Mouse (Mus musculus): ENCODE measurements around the gene Zfp827. TPM values are rescaled to one million over a fixed set of nuclear protein-coding genes. Genes with fewer than 3 reads are reported as not detected.

The Zfp827 gene
- total RNA-seq, 2 experiments from 2014 or later: 18.4 to 20.2 TPM

- DNase-seq: no peak
- intact Hi-C loops (cut with DNase I): no loop called here
Measured at GRCm38 (mm10) chr8:79149880-79150279, 121.6 kb downstream of the Zfp827 start.

- intact Hi-C loops (cut with DNase I): no loop called here
- DNase-seq: no peak
Measured at GRCm38 (mm10) chr8:79150544-79151192, 122.4 kb downstream of the Zfp827 start.

DNA sequence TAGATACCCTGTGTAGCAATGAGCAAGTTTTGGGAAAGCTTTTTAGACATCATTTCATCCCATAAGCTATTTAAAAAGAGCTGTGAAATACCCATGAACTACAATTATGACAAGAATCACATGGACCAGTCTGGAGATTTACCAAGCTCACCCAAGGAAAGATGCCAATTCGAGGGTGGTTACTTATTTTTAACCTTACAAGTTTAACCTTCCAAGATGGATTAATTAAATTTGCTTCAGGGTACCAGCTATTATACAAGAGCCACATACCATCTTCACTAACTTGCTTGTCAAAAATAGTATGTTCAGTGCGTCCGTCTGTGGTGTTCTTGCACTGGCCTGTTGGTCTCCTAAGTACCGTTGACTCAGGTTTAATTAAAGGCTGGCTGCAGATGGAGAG is 123.4 kb downstream of the Zfp827 start:
- intact Hi-C loops (cut with DNase I): no loop called here
- DNase-seq: no peak

GRCm38 (mm10) chr8:79153201-79153600 is 125.0 kb downstream of the Zfp827 start:
- no peak for DNase-seq
- intact Hi-C loops (cut with DNase I): no loop called here

- intact Hi-C loops (cut with DNase I): no loop called here
- no peak for DNase-seq
Measured at GRCm38 (mm10) chr8:79153637-79154036, 125.4 kb downstream of the Zfp827 start.

DNA sequence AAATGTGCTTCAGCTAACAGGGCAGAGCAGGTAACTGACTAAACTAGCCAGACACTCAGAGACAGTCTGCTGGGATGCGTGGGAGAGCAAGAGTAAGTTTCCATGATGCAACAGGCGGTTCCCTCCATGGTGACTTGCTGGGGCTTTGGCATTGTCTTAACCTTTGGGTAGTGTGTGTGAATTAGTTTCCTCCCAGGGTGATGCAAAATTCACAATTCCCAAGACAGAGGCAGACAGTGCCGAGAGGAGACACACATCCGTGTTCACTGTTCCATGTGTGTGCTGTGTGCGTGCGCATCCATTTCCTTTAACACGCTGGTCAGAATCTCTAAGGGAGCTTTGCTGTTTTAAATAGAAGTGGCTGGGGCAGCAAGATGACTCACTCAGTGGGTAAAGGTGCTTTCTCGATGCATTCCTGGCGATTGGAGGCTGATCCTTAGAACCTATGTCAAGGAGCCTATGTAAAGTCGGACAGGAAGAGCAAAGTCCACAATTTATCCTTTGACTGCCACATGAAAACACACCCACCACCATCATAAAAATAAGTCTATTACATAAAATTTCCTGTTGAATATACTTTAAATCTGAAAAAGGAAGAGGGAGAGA is 127.4 kb downstream of the Zfp827 start:
- no peak for DNase-seq
- intact Hi-C loops (cut with DNase I): no loop called here

GRCm38 (mm10) chr8:79157366-79157765 is 129.1 kb downstream of the Zfp827 start:
- intact Hi-C loops (cut with DNase I): no loop called here
- no peak for DNase-seq

DNA sequence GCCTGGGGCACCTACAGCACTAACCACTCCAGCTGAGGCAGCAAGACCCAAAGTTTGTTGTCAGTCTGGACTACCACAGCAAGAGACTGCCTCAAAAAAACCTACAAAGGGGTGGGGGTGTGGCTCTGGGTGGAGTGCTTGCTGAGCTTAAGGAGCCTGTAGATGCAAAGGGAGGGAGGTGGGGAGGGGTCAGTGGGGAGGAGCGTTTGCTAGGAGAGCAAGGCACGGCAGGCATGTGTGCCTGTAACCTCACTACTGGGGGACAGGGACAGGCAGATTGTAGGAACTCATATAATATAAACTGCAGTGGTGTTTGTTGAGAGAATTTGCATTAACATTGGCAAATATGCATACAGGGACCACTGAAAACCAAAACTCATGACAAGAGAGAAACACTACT is 130.1 kb downstream of the Zfp827 start:
- intact Hi-C loops (cut with DNase I): no loop called here
- no peak for DNase-seq

GRCm38 (mm10) chr8:79159397-79159796 is 131.2 kb downstream of the Zfp827 start:
- intact Hi-C loops (cut with DNase I): no loop called here
- DNase-seq: no peak

GRCm38 (mm10) chr8:79160302-79160701 is 132.1 kb downstream of the Zfp827 start:
- DNase-seq: no peak
- intact Hi-C loops (cut with DNase I): no loop called here

- intact Hi-C loops (cut with DNase I): no loop called here
- no peak for DNase-seq
Measured at GRCm38 (mm10) chr8:79161172-79161778, 133.0 kb downstream of the Zfp827 start.

DNA sequence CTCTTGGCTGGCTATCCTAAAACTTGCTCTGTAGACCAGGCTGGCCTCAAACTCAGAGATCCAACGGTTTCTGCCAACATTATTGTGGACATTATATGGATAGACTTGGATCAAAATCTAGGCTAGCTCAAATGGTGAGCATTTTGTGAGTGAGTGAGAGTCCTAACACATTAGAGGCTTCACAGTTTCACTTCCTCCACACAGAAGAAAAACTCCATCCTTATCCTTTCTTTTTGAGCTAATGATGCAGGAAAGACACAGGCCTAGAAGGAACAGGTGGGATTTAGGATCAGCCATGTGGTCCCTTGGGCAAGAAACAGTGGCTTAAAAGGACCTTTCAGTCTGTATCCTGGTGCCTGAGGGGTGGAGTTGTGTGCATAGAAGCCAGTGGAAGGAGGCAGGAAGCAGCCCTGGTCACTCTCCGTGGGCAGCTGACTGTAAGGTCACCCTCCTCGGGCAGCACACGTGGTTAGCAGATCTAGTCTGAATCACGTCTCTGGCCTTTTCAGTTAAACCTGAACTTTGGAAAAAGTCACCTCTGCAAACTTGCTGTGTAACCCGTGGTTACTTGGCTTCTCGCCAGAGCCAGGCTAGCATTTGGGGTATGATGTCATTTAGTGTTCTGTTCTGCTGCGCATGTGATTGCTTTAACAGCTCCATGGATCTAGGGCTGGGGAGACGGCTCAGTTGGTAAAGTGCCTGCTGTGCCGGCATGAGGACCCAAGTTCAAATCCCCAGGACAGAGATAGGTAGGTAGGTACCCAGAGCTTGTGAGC is 134.5 kb downstream of the Zfp827 start:
- DNase-seq: peak; percentile 69 to 78
- intact Hi-C loops (cut with DNase I): no loop called here

DNA sequence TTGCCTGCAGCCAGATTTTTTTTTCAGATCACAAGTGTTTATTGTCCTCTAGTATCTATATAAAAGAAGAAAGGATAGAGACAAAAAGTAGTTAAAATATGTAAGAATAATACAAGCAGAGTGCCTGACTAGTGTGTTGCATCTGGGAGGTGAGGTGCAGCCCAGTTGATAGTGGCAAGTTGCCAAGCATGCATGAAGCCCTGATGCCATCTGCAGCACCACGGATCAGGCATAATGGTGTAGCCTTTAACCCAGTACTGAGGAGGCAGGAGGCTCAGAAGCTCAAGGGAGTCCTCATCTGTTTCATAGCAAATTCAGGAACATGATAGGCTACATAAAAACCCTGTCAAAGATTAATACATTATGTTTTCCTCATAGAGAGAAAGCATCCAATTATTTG is 136.1 kb downstream of the Zfp827 start:
- DNase-seq: no peak
- intact Hi-C loops (cut with DNase I): no loop called here

GRCm38 (mm10) chr8:79165276-79165675 is 137.0 kb downstream of the Zfp827 start:
- DNase-seq: no peak
- intact Hi-C loops (cut with DNase I): no loop called here

DNA sequence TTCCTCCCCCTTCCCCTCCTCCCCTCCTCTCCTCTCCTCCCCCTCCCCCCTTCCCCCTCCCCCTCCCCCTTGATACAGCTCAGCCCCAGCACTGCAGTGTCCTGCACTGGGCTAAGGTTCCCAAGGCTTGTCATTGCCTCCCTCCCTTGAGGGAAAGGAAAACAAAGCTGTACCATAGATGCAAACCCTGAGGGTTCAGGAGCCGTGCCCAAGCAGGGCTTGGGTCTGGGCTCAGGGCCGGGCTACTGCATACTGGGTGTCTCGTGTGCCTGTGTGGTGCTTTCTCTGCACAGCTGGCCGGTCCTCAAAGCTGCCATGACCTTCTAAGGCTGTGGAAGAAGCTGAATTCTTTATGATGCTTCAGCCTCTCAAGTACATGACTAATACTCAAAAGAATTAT is 145.4 kb downstream of the Zfp827 start:
- intact Hi-C loops (cut with DNase I): no loop called here
- DNase-seq: no peak

DNA sequence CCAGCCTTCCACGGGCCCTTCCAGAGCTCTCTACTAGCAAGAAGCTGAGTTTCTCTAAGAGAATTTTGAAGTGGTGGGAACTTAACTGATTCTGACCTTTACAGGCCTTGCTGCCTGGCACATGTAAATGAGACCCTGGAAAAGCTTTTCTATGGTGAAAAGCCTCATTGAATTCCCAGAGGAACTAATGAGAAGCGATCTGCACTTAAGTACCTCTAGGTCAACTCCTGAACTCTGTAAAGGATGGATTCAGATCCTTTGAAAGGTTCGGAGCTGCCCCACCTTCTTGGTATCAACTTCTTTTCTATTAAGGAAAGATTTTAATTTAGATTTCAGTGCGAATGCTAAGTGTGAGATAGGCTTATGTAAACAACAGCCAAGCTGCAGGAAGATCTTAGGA is 147.8 kb downstream of the Zfp827 start:
- intact Hi-C loops (cut with DNase I): no loop called here
- no peak for DNase-seq

- no peak for DNase-seq
- intact Hi-C loops (cut with DNase I): no loop called here
Measured at GRCm38 (mm10) chr8:79179678-79180077, 151.4 kb downstream of the Zfp827 start.

DNA sequence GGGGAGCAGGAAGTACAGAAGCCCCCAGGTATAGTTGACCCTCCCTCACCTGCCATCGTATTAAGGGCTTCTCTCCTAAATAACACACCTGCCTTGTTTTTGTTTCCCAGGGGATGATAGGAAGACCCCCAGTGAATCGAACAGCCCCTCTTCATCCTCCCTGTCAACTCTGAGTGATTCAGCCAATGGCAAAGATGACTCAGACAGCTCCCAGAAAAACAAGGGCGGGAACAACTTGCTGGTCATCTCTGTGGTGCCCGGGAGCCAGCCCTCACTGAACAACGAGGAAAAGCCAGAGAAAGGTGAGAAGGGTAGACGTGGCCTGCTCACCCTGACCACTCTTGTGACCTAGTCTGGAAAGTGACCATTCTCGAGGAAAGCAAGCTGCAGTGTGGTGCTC is 157.3 kb downstream of the Zfp827 start:
- intact Hi-C loops (cut with DNase I): no loop called here
- DNase-seq: no peak

- intact Hi-C loops (cut with DNase I): no loop called here
- no peak for DNase-seq
Measured at GRCm38 (mm10) chr8:79190071-79190470, 161.8 kb downstream of the Zfp827 start.

DNA sequence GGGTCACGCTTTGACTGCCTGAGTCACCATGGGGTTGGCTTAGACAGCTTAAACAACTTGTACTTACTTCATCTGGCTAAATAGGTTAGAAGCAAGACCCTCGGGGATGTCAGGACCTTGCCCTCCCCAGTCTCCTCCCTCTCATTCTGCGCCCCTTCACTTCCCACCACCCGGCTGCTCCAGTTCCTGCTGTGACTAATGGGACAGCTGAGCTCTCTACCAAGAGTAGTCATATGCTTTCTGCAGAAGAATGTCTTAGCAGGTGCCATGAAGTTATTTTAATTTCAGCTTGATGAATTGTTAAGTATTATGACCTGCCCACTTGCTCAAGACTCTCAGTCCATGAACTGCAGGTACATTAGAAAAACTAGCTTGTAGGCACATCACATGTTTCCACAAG is 168.2 kb downstream of the Zfp827 start:
- no peak for DNase-seq
- intact Hi-C loops (cut with DNase I): no loop called here

- no peak for DNase-seq
- intact Hi-C loops (cut with DNase I): no loop called here
Measured at GRCm38 (mm10) chr8:79198675-79199074, 170.4 kb downstream of the Zfp827 start.
